Mouse (Mus musculus): ENCODE results near the gene Ciao2a.
A peak's percentile ranks its signal among the peaks of the same experiment; 100 is the strongest.

Gene Ciao2a

DNA sequence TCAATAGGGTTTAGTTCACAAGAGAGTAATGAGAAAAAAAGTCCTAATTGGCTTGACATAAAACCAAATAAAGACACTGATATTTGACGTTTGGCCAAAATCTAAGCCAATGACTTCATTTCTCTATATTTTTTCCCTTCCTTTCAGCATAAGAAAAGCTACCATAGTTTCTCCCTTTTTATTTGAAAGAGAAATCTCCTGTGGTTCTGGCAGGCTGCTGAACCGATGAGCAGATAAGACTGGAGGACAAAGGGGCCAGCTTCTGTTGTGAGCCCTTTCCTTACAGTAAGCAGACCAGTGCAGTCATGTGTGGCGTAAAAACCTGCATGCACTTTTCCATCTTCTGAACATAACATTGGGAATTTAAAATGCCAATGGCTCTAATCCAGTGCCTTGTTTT lies 5.5 kb upstream of the Ciao2a start:
- no peak for DNase-seq

DNA sequence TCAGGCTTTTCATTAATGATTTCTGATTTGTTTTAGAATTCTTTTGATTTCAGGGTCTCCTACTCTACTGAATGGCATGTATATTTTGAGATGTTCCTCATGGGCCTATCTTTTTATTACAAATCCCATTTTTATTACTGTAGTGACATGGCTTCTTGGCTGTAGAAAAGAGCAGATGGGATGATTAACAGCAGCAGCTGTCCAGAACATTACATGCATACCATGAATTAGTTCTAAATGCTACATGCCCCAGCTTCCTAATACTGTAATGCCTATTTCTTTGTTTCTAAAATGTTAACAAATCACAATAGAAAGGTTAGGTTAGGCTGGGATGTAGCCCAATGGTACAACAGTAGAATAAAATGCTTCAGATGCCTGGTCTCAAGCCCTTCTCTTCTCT lies 5.0 kb upstream of the Ciao2a start:
- DNase-seq, result no peak

GRCm38 (mm10) chr9:66123648-66124047 lies 2.8 kb upstream of the Ciao2a start:
- no peak for DNase-seq

DNA sequence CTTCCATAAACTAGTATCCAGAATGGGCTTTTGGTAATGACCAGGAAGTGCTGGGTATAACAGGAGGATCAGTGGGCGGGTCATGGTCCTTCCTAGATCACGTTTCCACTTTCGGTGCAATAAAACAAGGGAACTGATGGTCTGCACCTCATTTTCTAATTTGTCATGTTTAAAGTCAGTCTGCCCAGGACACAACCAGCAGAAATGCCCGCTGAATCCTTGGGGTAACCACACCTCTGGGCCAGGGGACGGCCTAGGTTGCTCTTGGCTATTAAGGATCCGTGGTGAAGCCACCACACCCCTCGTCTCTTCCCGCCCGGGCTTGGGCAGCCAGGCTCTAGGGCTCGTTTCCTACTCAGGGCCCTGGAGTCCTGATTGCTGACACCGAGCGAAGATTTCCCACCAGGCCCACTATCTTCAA lies 2.3 kb upstream of the Ciao2a start:
- no peak for DNase-seq

DNA sequence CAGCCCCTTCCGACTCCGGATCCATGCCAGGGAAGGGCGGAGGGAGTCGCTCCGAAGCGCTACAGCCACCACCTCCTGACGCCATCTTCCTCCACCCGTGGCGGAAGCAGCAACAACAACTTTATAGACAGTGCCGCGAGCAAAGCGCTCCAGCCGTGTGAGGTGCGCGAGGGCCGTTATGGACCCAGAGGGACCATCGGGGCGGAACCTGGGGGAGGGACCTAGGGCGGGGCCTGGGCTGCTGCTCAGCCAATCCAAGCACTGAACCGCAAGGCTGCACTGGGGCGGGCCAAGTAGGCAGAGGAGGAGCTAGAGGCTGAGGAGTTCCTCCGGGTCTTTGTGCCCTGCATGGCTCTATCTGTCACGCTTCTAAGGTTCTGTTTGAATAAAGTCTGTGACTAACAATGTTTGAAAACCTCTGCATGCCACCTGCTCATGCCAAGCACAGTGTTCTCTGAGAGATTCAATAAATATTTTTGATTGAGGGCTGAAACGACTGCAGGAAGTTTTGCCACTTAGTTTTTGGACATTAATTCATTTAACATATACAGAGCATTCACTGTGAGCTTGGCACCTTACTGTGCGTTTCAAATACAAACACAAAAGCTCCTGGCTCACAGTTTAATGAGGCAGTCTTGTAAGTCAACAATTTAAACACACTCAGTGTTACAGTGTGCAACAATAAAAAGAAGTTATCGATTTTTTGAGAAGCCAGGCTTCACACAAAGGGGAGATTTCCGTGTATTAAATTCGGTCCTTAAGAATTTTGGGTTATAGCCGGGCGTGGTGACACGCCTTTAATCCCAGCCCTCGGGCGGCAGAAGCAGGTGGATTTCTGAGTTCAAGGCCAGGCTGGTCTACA lies 1.5 kb upstream of the Ciao2a start:
- peak; percentile 89 to 96 for DNase-seq

DNA sequence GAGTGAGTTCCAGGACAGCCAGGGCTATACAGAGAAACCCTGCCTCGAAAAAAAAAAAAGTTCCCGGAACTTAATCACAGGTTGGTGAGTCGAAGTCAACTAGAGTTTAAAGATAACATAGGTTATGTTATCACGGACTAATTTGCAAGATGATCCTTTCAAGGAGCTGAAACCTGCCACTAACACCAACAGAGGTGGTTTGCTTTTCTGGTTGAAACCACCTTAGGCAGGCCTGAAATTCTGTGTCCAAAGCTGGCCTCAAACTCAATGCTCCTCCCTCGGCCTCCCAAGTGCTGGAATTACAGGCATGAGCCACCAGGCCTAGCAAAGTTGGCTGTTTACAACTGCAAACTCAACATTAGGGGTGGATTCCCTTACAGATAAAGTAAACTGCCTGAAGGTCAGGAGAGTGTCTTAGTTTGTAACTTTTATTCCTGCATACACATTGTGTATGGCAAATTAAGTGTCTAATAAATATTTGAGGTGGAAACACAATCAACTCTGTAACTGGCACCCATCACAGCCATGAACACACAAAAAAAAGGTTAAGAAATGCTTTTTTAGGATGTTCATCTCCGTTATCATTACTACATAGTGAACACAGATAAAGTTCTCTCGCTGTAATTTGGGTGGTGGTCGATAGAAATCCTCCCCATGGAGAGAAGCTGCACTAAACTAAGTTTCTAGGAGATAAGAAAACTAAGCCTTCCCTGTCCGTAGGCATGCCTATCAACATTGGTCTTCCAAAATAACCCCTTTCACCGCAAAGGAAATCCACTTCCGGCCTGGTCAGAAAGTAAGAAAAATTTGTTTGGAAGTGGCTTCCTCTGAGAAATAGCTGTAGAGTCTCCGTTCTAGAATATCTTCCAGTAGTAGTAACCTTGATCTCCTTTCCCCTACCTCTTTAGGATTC lies 612 bp upstream of the Ciao2a start:
- DNase-seq, result no peak

GRCm38 (mm10) chr9:66127193-66127546 lies 759 bp downstream of the Ciao2a start:
- no peak for DNase-seq

GRCm38 (mm10) chr9:66127884-66128283 lies 1.5 kb downstream of the Ciao2a start:
- DNase-seq, result no peak

GRCm38 (mm10) chr9:66131466-66131865 lies 5.1 kb downstream of the Ciao2a start:
- no peak for DNase-seq

DNA sequence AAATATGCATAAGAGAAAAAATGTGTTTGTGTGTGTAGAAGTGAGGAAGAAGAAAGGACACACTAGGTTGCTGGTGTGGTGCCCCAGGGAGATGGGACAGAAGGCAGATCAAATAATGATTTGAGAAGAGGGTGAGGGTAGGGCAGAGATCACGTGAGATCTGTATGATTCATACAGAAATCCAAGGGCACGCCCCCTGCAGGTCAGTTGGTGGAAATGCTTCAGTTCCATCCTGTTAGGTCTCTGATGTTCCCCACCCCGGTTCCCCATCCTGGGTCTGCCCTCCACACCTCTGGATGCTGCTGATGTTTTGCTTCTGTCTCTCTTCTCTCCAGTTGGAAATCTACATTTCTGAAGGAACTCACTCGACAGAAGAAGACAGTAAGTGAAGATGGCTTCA lies 9.6 kb downstream of the Ciao2a start:
- no peak for DNase-seq

GRCm38 (mm10) chr9:66138193-66138592 lies 11.8 kb downstream of the Ciao2a start:
- no peak for DNase-seq

DNA sequence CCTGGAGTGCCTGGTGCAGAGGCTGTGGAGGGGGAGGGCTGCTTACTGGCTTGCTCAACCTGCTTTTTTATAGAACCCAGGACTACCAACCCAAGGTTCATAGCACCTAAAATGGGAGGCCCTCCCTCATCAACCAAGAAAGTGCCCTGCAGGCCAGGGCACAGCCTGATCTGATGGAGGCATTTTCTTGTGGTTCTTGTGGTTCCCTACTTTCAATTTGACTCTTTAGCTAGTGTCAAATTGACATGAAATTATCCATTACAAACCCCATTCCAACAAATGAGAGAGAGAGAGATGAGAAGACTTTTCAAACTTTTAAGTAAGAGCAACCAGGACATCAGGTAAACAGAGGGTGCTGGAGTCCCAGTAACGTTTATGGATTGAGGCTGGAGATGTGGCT lies 15.9 kb downstream of the Ciao2a start:
- no peak for DNase-seq

- DNase-seq, result peak; percentile 70 to 83
Measured at GRCm38 (mm10) chr9:66144248-66144647, 17.8 kb downstream of the Ciao2a start.

DNA sequence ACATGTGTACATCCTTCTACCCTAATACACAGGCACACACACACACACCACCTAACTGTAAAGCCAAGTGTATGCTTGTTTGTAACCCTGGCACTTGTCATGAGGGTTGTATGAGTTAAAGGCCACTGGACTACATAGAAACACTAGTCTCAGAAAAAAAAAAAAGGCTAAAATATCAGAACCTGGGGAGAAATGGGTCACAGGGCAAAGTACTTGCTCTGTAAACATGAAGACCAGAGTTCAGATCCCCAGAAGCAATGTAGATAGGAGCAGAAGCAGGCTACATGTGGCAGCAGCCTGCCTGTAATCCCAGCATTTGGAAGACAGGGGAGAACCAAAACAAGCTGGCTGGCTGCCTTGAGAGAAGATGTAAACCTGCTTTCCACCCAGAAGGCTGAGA lies 19.7 kb downstream of the Ciao2a start:
- no peak for DNase-seq

- no peak for DNase-seq
Measured at GRCm38 (mm10) chr9:66152011-66152410, 25.6 kb downstream of the Ciao2a start.

DNA sequence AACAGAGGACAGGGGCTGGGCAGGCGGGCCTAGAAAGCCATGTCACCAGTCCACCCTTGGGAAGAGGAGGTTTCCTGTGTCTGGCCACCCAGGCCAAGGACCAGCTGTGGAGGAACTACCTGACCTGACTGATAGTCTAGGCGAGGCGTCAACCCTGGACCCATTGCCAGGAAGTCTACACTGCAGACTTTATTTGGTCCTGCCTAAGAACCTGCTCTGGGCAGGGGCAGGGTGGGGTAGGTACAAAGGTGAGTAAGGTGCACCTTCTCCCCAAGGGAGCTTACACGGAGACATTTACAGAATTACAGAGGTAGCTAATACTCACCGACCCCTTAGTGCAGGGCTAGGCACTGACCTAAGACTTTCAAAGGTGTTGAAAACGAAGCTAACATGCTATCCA lies 27.2 kb downstream of the Ciao2a start:
- DNase-seq, result no peak

DNA sequence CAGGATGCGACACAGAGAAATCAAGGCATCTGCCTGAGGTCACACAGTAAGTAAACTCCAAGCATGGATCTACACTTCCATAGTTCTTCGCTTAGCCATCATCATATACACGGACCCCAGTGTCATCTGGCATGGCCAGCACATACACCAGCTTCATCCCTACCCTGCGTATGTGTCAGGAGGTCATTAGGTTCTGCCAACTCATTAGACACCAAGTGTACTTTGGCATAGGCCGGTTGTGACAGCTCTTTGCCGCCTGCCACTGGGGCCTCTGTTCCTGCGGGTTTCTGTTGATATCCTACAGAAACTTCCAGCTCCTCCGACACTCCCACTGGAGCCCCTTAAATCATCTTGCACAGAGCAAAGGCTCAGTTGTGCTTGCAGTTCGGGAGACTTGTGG lies 27.6 kb downstream of the Ciao2a start:
- DNase-seq, result no peak

GRCm38 (mm10) chr9:66155534-66155933 lies 29.1 kb downstream of the Ciao2a start:
- no peak for DNase-seq

GRCm38 (mm10) chr9:66157958-66158830 lies 31.8 kb downstream of the Ciao2a start, which contains the start of gene Dapk2:
Gene Dapk2 (plus strand): TSS chr9:66158223.
- peak; percentile 48 to 70 for DNase-seq

DNA sequence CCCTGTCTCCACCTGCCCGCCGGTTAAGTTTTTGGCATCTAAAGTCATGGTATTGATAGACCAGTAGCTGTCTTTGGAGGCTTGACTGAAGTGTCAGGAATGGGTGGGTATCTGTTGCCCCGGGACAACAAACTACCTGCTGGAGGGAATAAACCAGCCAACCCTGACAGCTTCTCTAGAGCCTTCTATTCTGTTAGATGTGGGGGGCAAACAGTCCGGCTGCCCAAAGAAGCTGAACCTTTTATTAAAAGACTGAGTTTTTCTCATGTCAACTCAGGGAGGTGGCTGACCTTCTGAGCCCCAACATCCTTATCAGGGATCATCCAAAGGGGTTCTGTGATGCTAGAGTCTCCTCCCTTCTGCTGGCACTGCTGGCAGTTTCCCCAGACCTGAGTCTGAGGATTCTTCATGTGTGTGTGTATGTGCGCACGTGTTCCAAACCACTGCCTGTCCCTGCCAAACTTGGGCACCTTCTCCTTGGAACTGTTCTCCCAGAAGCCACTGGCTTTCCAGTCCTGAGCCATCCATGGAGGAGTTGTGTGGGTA lies 32.5 kb downstream of the Ciao2a start:
- no peak for DNase-seq

DNA sequence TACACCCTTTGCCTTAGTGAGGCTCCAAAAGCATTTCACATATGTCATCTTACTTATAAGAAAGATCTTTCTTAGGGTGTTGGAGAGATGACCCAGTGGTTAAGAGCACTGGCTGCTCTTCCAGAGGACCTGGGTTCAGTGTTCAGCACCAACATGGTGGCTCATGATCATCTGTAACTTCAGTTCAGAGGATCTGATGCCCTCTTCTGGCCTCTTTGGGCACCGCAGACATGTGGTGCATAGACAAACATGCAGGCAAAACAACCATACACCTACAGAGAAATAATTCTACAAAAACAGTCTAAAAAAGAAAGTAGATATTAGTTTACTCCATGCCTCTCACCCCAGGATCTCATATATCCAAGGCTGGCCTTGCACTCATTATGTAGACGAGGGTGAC lies 33.7 kb downstream of the Ciao2a start:
- no peak for DNase-seq

- no peak for DNase-seq
Measured at GRCm38 (mm10) chr9:66162995-66163394, 36.6 kb downstream of the Ciao2a start.

- no peak for DNase-seq
Measured at GRCm38 (mm10) chr9:66167222-66167621, 40.8 kb downstream of the Ciao2a start.
